Mouse (Mus musculus) ES-Bruce4 (cell line): ENCODE results near the gene Gtpbp3. TPM values are rescaled to one million over a fixed set of nuclear protein-coding genes. Genes with fewer than 3 reads are reported as not detected.
A peak's percentile ranks its signal among the peaks of the same experiment; 100 is the strongest.
"Not testable (repeated sequence)": the region's sequence is repeated elsewhere in the genome, so short reads cannot be mapped to it uniquely, and the experiment has no call there.

Experiments used
- H3K27ac ChIP-seq: 2 replicates; pipeline ENCODE4 v1.5.1; 2012; ENCODE audit warnings: low read length, inconsistent platforms; ENCODE audit not compliant: insufficient read depth
- H3K27me3 ChIP-seq: 2 replicates; pipeline ENCODE4 v1.6.1; 2012; ENCODE audit warnings: mild to moderate bottlenecking, low read length, inconsistent platforms; ENCODE audit not compliant: control insufficient read depth, poor library complexity, insufficient read depth, severe bottlenecking
- H3K36me3 ChIP-seq: 2 replicates; pipeline ENCODE4 v1.6.1; 2012; ENCODE audit warnings: inconsistent platforms, mild to moderate bottlenecking, low read length, moderate library complexity; ENCODE audit not compliant: control insufficient read depth, poor library complexity, insufficient read depth, severe bottlenecking
- H3K4me1 ChIP-seq: one replicate; pipeline ENCODE4 v1.8.1; 2011; ENCODE audit warnings: low read length; ENCODE audit not compliant: control insufficient read depth, insufficient read depth
- H3K4me3 ChIP-seq: 2 replicates; pipeline ENCODE4 v1.5.1; 2011; ENCODE audit warnings: low read depth, mild to moderate bottlenecking, low read length
- H3K9ac ChIP-seq: 2 replicates; pipeline ENCODE4 v1.6.1; 2012; ENCODE audit warnings: low read depth, mild to moderate bottlenecking, inconsistent platforms; ENCODE audit not compliant: poor library complexity, severe bottlenecking
- H3K9me3 ChIP-seq: replicated peaks from 2 replicates; pipeline ENCODE4 v1.6.1; 2012; ENCODE audit warnings: mild to moderate bottlenecking, low read length, inconsistent platforms; ENCODE audit not compliant: control insufficient read depth, poor library complexity, insufficient read depth, severe bottlenecking
- CTCF ChIP-seq: IDR thresholded peaks from one replicate; pipeline ENCODE4 v1.8.1; 2011; ENCODE audit warnings: low read depth, low read length
- EP300 ChIP-seq: IDR thresholded peaks from 2 replicates; pipeline ENCODE4 v1.6.1; 2011; ENCODE audit warnings: low read depth, low read length; ENCODE audit not compliant: insufficient read depth
- POLR2A ChIP-seq: IDR thresholded peaks from one replicate; pipeline ENCODE4 v1.8.1; 2011; ENCODE audit warnings: low read length; ENCODE audit not compliant: insufficient read depth
- polyA plus RNA-seq: library from polyadenylated mRNA; stranded (reverse); fragments of >200 nt; gene quantifications from 2 replicates; pipeline ENCODE4 v1.2.4, GENCODE M21; 2011; ENCODE audit warnings: low read depth; ENCODE audit not compliant: missing spikeins, insufficient read depth, insufficient read length

Gtpbp3 gene
- polyA plus RNA-seq, 1 experiment: 16.3 TPM

GRCm38 (mm10) chr8:71516786-71517185, 28.9 kb downstream of the Gtpbp3 start:
- TF ChIP-seq EP300 (no peak), CTCF (no peak), POLR2A (no peak)
- H3K27ac ChIP-seq: no peak overlapping the region
- H3K36me3 ChIP-seq: no peaks in the 10 kb centered on the region

GRCm38 (mm10) chr8:71519037-71519825, 31.3 kb downstream of the Gtpbp3 start:
- not testable (repeated sequence) for H3K4me3 ChIP-seq, H3K27me3 ChIP-seq, H3K9ac ChIP-seq, H3K27ac ChIP-seq, H3K36me3 ChIP-seq, H3K4me1 ChIP-seq, H3K9me3 ChIP-seq
- TF ChIP-seq CTCF: peak; percentile 69

More at GRCm38 (mm10) chr8:71516786-71517185, 28.9 kb downstream of the Gtpbp3 start:
- Histone ChIP-seq H3K27me3 (no peaks in the 10 kb centered on the region), H3K9ac (no peak overlapping the region), H3K4me3 (no peak overlapping the region), H3K9me3 (no peaks in the 10 kb centered on the region), H3K4me1 (peaks cover 4% of the 10 kb centered on the region)

GRCm38 (mm10) chr8:71521634-71522033, 33.7 kb downstream of the Gtpbp3 start:
- H3K27ac ChIP-seq: no peak overlapping the region
- peaks cover 2% of the 10 kb centered on the region for H3K4me1 ChIP-seq
- no peaks in the 10 kb centered on the region for H3K9me3 ChIP-seq
- peak; percentile 95 for TF ChIP-seq CTCF
- no peak for TF ChIP-seq POLR2A
- no peaks in the 10 kb centered on the region for H3K36me3 ChIP-seq
- no peak overlapping the region for H3K9ac ChIP-seq
- H3K27me3 ChIP-seq: peaks cover 3% of the 10 kb centered on the region; the same call in 1 of the 2 replicates
- no peak overlapping the region for H3K4me3 ChIP-seq

- no peaks in the 10 kb centered on the region for H3K9me3 ChIP-seq
- peak within 1 kb of the TSS; percentile 17 for H3K4me3 ChIP-seq
- no peaks in the 10 kb centered on the region for H3K36me3 ChIP-seq
- H3K27ac ChIP-seq: peak within 1 kb of the TSS; percentile 42
- H3K27me3 ChIP-seq: peaks cover 3% of the 10 kb centered on the region; the same call in 1 of the 2 replicates
- H3K9ac ChIP-seq: peak within 1 kb of the TSS; percentile 86
- TF ChIP-seq CTCF (no peak), POLR2A (no peak), EP300 (no peak)
- H3K4me1 ChIP-seq: peaks cover 3% of the 10 kb centered on the region
Measured at GRCm38 (mm10) chr8:71525226-71526050, 37.5 kb downstream of the Gtpbp3 start, which contains the start of gene Ccdc194. Gene Ccdc194 (minus strand): TSS chr8:71525711.

- Histone ChIP-seq H3K27me3 (peaks cover 3% of the 10 kb centered on the region; the same call in 1 of the 2 replicates), H3K9ac (peak overlapping the region; percentile 86), H3K27ac (peak overlapping the region; percentile 42), H3K9me3 (no peaks in the 10 kb centered on the region), H3K4me3 (no peak overlapping the region), H3K36me3 (no peaks in the 10 kb centered on the region), H3K4me1 (peaks cover 3% of the 10 kb centered on the region)
- TF ChIP-seq EP300 (peak; percentile 92), POLR2A (no peak)
Measured at GRCm38 (mm10) chr8:71526272-71526671, 38.4 kb downstream of the Gtpbp3 start.

DNA sequence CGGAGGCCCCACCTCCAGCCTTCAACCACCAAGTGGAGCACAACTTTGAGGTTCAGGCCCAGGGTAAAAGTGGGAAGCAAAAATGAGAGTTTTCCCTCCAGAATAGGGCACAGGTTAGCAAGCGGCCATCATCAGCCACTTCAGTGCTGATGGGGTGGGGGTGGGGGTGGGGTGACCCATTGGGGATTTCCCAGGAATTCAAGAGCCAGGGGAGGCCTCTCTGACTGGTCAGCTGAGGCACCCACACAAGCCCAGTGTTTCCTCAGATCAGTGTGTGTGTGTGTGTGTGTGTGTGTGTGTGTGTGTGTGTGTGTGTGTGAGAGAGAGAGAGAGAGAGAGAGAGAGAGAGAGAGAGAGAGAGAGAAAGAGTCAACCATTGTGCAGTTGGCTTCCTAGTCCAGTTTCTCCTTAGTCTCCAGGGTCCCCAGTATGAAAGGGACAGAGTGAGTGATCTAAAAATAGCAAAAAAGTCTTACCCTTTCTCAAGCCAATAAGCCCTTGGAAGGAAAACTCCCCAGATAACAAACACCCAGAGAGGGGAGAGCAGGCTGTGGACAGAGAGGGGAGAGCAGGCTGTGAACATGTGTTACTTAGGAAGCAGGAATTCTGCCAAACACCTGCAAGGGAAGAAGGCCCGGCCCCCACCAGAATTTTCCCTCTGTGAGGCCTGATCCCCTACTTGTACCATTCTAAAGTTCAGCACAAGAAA, 39.4 kb downstream of the Gtpbp3 start:
- no peak for TF ChIP-seq POLR2A
- no peak for TF ChIP-seq CTCF
- no peak for TF ChIP-seq EP300
- Histone ChIP-seq H3K9ac (0 out of 2 replicates have a peak overlapping the region, but pooled peaks have one; percentile 4), H3K4me3 (no peak overlapping the region), H3K4me1 (peaks cover 3% of the 10 kb centered on the region), H3K27ac (peak overlapping the region; percentile 28; the same call in 1 of the 2 replicates), H3K36me3 (no peaks in the 10 kb centered on the region), H3K27me3 (peaks cover 3% of the 10 kb centered on the region; the same call in 1 of the 2 replicates), H3K9me3 (no peaks in the 10 kb centered on the region)
